Mouse (Mus musculus) spleen, adult 2 months (tissue): Measurements from ENCODE around the gene Glb1.

Source experiments
- CTCF ChIP-seq: fragments of 200-500 bp; IDR thresholded peaks from 2 replicates; pipeline ENCODE4 v1.5.1; 2011; ENCODE audit warnings: mild to moderate bottlenecking, inconsistent platforms; ENCODE audit not compliant: insufficient read depth, insufficient read length, insufficient replicate concordance; ENCODE audit errors: extremely low read depth
- POLR2A ChIP-seq: fragments of 200-500 bp; IDR thresholded peaks from 2 replicates; pipeline ENCODE4 v1.6.1; 2011; ENCODE audit warnings: low read depth, low read length, inconsistent platforms

GRCm38 (mm10) chr9:114487481-114488258 lies 86.8 kb downstream of the Glb1 start:
- no peak for TF ChIP-seq POLR2A
- TF ChIP-seq CTCF: no peak
